Mouse (Mus musculus): Measurements from ENCODE around the gene Nsmce3.

The Nsmce3 gene

DNA sequence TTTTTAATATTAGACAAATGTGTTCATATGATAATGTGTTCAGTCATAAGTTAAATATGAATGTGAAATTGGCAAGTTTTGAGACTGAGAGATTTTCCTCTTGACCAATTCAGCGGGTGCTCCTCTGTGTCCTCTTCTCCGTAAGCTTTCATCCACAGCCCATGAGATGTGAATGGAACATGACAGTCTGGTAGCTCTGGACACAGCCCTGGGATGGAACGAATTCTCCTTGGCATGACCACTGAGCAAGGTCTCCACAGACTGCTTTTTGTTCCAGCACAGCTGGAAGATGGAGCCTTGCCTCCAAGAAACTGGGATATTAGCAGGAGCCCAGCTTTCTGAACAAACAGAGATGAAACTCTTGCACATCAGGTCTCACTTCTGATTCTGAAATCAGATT is 9.8 kb downstream of the Nsmce3 start:
- DNase-seq (ENCODE audit: low read depth): no peak

DNA sequence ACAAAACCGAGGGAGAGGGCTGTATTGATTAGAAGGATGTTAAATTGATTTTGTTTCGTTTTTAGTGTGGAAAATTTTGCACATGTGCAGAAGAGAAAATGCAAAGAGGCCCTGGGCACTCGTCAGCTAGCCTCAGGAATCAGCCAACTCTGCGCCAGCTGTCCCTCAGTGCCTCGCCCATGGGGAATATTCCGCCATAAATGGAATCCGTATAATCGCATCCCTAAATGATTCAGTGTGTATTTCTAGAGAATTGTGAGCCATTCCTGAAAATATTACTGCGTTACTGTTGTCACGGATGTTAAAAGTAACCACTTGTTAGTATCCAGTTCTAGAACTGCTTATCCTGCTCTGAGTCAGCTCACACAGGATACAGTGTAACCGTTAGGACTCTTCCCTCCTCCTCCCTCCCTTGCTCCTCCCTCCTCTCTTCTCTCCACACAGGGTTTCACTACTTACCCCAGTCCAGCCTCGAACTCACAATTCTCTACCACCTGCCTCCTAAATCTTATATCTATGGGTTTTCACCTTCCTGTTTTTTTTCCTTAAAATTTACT is 16.2 kb downstream of the Nsmce3 start:
- DNase-seq (ENCODE audit: low read depth): no peak

DNA sequence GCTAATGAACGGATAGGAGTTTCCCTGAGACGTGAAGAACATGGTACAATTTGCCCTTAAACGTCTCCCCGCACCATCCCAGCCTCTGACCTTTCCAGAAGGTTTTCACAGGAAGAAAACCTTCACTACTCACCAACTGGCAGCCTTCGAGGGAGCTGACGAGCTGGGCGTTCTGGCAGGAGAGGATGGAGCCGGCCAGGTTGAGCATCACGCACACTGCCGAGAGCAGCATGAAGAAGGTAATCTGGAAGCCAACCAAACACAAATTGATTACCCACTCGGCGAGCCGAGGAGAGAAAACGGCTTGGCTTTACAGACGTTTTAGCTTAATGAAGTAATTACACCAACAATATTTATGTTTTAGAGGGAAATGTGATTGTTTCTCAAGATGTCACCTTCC is 16.8 kb downstream of the Nsmce3 start:
- no peak for DNase-seq (ENCODE audit: low read depth)

DNA sequence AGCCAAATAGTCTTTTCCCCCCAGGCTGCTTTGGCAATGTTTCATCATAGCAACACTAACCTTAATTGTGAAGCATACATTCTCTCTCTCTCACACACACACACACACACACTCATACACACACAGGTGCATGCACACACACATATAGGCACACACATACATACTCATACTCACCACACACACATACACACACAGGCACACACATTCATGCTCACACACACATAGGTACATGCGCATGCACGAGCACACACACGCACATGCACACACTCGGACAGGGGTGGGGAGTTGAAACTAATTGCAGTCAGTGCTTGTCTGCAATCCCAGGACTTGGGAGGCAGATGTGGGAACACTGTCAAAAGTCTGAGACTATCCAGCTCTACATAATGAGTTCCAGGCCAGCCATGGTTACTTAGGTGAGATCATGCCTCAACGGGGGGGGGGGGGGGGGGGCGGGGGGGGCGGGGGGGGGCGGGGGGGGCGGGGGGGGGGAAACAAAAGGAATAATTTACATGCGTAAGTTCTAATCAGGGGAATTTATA is 17.3 kb downstream of the Nsmce3 start:
- no peak for DNase-seq (ENCODE audit: low read depth)

DNA sequence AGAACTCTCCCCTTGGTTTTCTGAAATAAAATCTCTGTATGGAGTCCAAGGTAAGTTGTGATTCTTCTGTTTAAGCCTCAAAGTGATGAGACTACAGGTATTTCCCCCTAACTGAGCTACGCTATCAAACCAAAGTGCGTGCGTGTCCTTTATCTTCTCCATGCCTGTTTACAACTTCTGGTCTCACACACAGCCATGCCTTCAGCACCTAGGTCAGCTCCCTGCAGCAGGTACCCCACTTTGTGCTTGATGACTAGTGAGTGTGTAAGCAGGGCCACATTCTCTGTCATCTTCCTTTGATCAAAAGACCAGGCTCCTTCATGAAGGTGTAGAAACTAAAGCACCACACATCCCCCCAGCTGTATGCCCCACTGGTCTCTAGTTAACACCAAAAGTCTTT is 22.0 kb downstream of the Nsmce3 start:
- no peak for DNase-seq (ENCODE audit: low read depth)

DNA sequence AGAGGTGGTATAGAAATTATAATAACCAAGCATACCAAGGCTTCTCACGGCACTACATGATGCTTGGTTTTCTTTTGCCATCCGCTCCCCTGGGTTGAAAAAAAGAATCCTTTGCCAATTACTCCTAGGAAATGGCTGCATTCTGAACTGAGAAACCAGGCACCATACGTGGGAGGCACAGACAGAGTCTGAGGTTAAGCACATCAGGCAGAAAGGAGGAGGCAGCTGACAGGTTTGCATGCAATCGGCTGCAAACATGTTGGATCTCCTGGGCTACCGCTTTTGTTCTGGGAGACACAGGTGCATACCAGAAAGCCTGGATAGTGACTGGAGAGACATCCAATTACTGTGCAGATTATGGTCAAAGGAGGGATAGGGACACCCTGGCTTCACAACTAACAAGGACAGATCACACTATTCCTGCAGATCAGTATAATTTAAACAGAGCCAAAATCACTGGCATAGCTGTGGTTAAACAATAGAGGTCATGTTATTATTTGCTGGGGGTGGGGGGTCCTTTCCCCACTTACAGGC is 25.4 kb downstream of the Nsmce3 start:
- DNase-seq (ENCODE audit: low read depth): no peak

DNA sequence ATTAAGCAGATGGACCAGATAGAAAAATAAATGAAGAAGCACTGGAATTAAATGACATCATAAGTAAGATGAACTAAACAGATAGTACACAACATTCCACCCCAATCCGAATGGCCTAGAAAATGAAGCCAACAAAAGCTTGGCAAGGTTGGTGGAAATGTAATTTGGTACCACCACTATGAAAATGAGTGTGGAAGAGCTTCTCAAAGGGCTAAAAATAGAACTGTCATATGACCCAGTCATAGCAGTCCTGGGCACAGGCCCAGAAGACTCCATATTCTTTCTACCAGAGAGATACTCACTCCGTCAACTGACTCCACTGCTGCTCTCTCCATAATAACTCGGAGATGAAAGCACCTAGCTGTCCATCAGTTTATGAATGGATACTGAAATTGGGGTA is 26.7 kb downstream of the Nsmce3 start:
- no peak for DNase-seq (ENCODE audit: low read depth)

DNA sequence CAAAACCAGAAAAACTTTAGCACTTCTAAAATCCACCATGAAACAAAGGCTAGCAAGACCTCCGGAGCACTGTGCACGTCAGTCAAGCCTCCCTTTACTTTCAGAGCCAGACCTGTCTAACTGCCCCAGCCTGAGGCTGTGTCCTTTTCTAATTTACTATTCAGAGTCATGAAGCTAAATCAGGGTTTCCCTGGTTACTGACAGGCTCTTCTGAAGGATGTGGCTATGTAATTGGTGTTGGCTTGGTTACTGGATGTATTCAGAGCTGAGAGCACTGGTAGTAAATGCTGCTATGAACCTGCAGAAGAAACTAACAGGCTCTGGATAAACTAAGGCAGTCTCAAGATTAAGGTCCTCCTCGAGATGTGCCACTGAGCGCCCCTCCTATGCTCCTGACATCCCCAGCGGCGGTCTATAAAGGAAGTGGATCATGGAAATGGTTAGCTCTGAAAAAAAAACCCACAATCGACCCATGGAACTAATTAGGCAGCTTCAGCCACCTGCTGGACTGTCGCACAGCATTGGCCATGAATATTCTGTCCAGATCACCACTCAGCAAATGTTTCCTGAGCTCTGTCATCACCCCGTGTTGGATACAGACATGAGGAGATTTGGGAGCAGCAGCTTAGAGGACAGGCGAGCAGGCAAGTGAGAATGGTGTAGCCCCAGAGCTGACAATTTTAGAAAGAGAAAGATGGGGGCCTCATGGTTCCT is 31.7 kb downstream of the Nsmce3 start:
- DNase-seq (ENCODE audit: low read depth): no peak

DNA sequence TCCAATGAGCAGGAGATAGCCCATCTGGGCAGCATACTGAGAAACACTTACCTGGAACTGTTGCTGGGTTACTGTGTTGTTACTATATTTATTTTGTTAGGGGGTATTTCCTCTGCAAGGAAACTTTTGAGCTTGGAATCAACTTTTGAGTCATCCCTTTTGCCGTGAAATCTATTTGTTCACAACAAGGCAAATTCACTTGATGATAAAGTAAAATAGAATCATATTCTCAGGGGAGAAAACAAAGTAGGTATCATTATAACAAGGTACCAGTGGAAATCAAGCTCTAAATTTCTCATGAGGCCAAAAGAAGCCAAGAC is 32.3 kb downstream of the Nsmce3 start:
- DNase-seq (ENCODE audit: low read depth): no peak

DNA sequence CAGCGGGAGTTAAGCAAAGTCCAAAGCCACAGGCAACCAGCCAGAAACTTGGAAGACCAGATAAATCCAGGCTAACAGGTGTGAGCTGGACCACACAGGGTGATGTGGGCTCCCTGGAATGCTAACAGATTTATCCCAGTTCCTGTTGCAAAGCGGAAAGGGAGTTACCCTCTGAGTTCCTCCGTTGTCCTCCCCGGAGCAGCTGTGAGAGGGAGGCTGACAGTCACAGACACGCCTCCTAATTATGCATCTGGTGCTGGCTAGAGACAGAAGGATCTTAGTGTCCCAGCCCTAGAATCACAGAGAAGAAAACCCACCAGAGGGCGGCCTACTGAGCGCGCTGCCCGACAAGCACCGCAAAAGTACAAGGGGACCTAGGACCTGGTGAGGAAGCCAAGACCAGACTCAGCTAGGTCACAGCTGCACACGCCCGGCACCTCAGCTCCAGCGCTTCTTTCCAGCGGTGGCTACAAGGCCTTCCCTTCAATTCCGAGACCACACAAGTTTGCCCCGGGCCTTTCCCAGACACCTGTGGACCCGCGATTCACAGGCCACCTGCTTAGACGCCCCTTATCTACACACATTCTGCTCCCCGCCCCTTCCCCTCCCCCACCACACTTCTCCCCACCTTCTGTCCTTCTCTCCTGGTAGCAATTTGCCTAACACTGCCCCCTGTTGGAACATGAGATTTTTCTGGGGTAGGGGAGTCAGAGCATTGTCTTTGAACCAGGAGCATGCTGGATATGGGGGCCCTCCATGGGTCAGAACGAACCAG is 32.8 kb downstream of the Nsmce3 start:
- DNase-seq (ENCODE audit: low read depth): no peak

DNA sequence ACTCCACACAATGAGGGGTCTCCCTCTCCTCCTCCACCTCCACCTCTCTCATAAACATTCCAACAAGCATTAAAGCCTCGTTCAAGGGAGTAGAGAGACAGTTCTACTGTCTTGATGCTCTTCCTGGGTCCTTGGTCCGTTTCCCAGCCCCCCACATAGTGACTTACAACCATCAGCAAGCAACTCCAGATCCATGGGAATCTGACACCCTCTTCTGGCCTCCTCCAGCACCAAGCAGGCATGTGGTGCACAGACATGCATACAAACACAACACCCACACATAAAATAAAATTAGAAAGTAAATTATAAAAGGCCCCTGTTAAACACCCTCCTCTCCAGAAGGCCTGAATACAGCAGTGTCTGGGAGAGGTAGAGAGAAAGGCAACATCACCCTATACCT is 33.5 kb downstream of the Nsmce3 start:
- DNase-seq (ENCODE audit: low read depth): no peak

DNA sequence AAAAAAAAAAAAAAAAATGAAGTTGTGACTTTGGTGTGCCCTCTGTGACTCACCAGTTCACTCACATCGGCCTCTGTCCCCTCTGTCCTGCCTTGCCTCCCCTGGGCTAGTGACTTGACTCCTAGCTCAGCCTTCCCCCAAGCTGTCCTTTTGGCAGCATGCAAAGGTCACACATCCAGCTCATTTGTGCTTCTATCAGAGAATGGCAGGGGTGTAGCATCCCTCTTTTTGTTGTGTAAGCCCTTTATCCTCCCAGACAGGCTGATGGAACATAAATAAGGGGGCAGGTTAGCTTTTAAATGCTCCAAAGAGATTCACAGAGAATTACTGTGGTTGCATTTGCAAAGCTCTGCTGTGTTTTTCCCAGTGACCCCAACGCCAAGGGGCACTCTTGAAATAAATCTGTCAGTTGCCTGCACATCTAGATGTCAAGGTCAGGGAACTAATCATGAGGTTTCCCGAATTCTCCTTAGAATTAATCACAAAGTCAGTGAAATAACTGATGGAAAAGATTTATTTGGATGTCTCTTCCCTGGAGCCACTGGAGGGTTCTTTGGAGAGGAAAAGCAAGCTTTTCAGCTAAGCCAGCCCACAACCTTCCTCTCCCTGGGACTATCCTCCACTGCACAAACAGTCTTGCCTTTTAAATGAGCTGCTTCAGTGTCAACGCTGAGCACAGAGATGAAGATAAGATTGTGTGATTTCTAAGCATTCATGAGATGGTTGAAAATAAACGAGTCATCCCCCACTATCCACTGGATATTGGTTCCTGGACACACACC is 42.4 kb downstream of the Nsmce3 start:
- no peak for DNase-seq (ENCODE audit: low read depth)

DNA sequence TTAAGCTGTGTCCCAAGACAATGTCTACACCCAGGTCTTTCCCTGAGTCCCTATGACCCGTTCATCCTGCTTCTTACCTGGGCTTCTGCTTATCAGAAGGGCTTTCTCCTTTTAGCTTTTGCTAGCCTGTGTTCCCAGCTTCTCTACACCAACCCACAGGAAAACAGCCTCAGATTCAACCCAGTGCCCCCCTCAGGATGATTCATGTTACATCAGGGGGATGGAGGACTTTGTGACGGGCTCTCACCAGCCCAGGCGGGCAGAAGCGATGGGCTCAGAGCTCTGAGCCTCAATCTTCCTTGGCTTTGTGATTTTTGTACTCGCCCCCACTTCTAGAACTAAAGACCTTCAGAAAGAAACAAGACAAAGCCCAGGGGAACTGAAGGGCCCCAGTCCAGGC is 51.7 kb downstream of the Nsmce3 start:
- DNase-seq (ENCODE audit: low read depth): no peak

DNA sequence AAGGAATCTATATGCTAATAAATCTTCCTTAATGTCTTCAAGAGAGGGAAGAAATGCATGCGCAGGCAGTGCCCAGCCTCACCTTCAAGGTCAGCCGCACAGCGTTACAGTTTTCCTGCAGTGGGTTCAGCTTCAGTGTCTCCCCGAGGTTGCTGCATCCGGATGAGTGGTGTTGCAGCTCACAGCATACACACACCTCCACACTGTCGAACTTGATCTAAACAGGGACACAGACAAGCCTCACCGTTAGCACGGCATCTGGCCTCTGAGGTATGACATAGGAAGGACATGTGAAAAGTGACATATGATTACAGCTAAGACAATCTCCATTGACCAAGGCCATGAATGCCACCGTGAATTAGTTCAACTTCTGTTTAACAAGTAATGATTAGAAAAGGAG is 53.1 kb downstream of the Nsmce3 start:
- DNase-seq (ENCODE audit: low read depth): no peak

Data from c-Kit-positive CD71-positive TER-119-negative erythroid progenitor cells, embryonic 14.5 days (primary cell).